Mouse (Mus musculus): Measurements from ENCODE around the gene Cyp27b1.
A peak's percentile ranks its signal among the peaks of the same experiment; 100 is the strongest.

The Cyp27b1 gene

DNA sequence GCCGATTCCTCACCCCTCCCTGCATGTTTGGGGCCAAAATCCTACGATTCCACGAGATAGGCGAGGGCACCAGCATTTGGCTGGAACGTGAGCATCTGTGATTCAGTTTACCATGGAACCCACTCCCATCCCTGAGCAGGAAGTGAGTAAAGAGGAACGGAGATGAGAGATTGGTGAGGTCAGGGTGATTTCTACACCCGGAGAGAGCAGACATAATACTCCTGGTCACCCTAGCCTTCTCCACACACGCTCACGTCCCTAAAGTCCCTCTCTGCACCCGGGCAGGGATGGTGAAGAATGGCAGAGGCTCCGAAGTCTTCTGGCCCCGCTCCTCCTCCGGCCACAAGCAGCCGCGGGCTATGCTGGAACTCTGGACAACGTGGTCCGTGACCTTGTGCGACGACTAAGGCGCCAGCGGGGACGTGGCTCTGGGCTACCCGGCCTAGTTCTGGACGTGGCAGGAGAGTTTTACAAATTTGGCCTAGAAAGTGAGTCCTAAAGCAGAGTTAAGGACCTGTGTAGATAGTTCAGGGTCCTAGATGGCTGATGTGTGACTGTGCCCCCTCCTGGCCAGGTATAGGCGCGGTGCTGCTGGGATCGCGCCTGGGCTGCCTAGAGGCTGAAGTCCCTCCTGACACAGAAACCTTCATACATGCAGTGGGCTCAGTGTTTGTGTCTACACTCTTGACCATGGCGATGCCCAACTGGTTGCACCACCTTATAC, 1.5 kb downstream of the Cyp27b1 start:
- no peak for DNase-seq (ENCODE audit: low spot score in 2 of 2)

DNA sequence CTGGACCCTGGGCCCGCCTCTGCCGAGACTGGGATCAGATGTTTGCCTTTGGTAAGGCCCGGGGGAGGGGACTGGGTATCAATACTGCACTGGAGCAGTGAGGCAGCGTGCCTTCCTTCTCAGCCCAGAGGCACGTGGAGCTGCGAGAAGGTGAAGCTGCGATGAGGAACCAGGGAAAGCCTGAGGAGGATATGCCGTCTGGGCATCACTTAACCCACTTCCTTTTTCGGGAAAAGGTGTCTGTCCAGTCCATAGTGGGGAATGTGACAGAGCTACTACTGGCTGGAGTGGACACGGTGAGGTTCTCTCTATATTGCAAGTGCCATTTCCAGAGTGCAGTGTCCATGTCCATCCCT, 2.0 kb downstream of the Cyp27b1 start:
- DNase-seq (ENCODE audit: low spot score in 2 of 2) = no peak

DNA sequence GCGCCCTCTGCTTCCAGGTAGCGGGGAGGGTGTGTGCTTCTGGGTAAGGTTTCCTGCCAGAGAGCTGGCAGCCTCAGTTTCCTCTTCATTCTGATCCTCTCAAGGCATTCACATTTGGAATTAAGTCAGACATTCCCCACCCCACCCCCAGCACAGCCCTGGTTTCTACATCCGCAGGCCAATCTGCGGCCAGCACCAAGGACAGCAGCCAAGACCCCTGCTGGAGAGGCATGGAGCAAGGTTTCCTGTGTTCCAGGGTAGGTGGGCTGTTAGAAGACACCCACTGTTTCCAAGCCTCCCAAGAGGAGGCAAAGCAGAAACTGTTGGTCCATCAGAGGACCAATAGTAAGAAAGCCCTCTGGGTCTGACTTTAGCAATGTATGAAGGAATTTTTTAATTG, 6.6 kb downstream of the Cyp27b1 start:
- no peak for DNase-seq (ENCODE audit: low spot score in 2 of 2)

DNA sequence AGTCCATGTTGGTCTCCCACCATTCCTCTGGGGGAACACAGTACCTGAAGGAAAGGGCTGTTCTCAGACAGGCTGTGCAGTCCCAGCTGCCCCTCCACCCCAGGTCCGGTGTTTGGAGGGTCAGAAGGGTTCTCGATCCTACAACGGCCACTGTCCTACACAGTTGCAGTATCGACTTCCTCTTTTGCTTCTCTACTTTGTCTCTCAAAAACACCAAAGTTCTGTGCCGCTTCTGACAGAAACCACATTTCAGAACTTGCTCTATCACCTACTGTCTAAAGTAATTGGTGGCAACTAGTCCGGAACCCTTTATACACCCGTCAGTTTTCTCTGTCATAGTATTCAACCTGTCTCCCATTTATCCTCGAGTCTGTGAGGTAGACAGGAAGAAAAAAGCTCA, 7.4 kb downstream of the Cyp27b1 start:
- no peak for DNase-seq (ENCODE audit: low spot score in 2 of 2)

DNA sequence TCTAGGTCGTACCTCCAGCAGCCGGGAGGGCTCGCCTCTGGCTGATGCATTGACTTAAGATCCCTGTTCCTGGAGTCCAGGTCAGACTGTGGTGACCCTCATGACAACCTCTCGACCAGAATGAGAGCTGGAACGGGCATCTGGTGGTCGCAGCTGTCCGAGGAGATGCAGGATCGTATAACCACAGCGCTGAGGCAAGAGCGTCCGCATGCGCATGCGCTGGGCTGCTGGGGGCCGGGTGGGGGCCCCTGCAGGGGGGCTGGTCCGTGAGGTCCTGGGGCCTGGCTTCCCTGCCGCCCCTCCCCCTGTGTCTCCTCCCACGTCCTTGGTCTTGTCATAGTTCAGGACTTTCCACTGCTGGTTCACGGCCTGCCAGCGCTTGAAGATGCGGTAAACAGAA, 8.4 kb downstream of the Cyp27b1 start:
- DNase-seq (ENCODE audit: low spot score in 2 of 2) = peak in 1 of 2 experiments; percentile 38

DNA sequence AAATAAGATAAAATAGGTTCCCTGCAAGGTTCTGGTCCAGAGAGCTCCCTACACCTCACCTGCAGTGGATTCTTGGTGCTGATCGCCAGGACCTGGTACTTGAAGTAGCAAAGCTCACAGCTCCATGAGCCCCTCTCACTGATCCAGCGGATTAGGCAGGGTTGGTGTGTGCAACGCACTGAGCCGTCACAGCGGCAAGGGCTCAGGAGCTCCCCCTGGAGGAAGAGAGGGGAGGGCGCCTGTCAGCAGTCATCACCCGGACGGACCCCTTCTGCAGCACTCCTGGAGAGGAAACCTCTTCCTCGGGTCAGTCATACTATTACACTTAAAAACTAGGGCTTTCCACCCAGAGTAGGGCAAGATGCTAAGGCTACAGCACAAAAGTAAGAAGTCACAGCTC, 10.1 kb downstream of the Cyp27b1 start:
- peak; percentile 76 to 84 for DNase-seq (ENCODE audit: low spot score in 2 of 2)

DNA sequence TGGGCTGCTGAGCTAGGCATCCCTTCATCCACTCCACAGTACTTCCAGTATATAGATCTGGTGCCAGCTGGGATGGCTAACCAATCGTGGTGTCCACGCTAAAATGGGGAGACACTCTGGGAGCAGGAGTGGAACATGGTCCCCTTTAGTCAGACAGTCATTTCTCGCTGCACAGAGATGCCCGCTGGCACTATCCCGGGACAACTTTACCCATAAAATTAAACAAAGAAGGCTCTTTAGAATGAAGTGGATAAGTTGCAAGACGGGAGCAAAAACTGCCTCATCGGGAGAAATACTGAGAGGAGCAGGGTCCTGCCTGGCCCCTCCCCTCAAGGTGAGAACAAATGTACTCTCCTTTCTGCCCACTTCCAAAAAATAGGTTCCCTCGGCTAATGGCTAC, 10.7 kb downstream of the Cyp27b1 start:
- no peak for DNase-seq (ENCODE audit: low spot score in 2 of 2)

DNA sequence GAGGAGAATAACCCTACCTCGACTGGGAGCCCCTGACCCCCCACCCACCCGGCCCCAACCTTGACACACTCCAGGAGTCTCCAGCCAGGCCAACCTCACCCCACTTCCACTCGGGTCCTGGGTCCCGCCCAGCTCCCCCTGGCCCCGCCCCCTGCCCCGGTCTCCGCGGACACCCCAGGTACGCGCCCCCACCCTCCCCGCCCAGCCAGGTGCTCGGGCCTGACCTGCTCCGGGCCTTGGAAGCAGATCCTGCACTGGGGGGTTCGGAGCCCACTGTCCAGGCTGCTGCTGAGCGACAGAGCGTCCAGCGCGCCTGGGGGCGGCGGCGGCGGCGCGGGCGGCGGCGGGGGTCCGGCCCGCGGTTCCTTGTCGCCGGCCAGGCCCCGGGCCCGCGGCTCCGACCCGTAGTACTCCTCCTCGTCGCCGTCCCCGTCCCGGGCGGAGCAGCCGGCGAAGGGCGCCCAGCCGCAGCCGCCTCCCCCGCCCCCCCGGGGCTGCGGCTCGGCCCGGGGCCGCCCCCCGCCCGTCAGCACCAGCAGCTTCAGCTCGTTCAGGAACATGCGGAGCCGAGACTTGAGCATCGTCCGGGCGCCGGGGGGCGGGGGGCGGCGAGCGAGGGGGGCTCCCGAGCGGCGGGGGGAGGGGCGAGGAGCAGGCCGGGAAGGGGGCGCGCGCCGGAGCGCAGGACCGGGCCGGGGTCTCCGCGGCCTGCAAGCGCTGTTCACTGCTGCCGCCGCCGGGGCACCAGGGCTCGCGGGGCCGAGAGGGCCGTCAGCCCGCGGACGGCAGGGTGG, 11.3 kb downstream of the Cyp27b1 start:
- DNase-seq (ENCODE audit: low spot score in 2 of 2) = peak in 1 of 2 experiments; percentile 55

DNA sequence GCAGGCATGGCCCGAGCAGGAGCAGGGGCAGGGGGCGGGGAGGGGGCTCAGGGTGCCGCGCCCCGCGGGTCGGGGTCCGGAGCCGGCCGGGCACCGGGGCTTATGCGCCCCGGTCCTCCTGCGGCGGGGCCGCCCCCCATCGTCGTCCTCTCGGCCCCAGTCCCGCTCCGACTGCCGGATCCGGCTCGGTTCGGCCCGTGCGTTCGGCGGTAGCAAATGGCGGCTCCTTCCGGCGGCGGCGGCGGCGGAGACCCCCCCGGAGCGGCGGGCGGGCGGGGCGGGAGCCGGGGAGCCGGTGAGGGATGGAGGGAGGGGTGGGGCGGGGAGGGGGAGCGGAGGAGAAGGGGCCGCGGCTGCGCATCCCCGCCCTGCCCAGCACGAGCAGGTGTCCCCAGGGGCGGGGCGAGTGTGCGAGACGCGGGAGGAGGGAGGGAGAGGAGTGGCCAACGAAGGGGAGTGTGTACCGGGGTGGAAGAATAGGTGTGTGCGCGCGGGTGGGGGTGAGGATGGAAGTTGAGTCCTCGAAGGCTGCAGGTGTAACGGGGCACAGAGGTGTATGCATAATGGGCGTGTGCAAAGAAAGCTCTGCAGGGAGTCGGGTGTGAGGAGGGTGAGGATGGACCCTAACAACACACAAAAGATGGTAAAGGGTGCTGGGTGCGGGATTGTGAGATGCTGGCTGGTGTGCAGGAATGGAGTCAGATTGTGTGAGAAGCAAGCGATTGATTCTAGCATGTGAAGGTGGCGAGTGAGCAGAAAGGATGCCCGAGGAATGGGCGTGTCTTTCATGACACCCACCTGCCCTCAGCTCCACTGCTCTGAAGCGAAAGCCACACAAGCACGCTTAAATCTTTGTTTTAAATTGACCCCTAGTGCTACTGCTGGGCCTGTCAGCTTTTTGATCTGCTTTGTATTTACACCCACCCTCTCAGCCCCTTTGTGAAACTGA, 12.2 kb downstream of the Cyp27b1 start, which contains the start of gene March9:
Gene March9 (minus strand): TSS at position 217 of the 949 bp plus-strand sequence.
- DNase-seq (ENCODE audit: low spot score in 2 of 2) = peak; percentile 90 to 91

DNA sequence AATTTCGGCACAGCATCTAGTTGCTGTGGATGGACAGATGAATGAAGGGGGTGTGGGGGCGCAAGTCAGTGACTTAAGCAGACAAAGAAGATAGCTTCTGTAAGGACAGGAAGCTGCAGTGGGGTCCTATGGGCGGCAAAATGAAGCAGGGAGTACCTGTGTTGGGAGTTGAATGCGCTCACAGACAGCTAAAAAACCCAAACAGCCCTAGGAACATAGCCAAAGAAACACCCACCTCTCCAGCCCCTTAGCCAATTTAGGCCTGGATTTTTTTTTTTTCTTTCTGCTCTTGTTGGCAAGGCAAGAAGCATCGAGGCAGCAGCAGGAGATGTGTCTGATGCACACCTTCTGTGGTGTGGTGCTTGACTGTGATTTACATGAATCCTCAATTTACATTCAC, 13.0 kb downstream of the Cyp27b1 start:
- DNase-seq (ENCODE audit: low spot score in 2 of 2) = peak; percentile 45 to 64

DNA sequence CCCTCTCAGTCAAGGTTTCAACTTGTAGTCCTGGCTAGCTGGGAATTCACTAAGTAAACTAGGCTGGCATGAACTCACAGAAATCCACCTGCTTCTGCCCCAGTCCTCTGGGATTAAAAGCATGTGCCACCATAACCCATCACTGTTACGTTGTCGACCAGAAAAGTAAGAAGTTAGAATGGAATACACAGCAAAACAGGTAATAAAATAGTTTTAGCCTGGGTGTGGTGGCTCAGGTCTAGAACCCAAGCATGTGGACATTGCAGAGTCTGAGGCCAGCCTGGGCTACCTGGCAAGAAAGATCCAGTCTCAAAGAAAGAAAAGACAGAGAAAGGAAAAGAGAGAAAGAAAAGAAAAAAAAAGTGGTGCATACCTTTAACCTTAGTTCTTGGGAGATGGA, 13.5 kb downstream of the Cyp27b1 start:
- peak in 1 of 2 experiments; percentile 21 for DNase-seq (ENCODE audit: low spot score in 2 of 2)

DNA sequence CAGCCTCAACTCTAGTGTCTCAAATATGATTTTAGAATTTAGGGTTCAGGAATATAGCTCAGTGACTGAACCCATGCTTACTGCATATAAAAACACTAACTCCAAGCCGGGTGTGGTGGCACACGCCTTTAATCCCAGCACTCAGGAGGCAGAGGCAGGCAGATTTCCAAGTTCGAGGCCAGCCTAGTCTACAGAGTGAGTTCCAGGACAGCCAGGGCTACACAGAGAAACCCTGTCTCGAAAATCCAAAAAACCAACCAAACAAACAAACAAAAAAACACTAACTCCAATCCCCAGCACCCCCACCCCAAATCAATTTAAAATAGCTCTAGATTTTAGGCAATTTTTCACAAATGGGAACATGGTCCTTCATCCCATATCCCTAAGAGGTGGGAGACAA, 14.1 kb downstream of the Cyp27b1 start:
- DNase-seq (ENCODE audit: low spot score in 2 of 2) = peak in 1 of 2 experiments; percentile 32

DNA sequence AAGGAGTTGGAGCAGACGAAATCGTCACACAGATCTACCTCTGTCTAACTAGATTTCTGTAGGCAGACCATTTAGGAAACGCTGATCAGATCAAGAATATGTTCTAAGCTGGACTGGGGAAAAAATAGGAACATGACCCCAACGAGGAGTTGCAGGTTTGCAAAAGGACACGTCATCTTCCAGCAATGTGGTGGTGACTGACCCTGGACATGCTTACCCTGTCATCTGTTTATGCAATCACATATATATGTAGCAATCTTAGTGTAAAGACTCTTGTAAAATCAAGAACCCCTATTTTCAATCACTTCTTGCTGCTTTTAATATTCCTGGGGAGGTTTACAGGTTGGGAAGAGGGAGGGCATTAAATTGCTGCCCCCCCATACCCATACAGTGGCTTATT, 14.5 kb downstream of the Cyp27b1 start:
- peak in 1 of 2 experiments; percentile 20 for DNase-seq (ENCODE audit: low spot score in 2 of 2)

DNA sequence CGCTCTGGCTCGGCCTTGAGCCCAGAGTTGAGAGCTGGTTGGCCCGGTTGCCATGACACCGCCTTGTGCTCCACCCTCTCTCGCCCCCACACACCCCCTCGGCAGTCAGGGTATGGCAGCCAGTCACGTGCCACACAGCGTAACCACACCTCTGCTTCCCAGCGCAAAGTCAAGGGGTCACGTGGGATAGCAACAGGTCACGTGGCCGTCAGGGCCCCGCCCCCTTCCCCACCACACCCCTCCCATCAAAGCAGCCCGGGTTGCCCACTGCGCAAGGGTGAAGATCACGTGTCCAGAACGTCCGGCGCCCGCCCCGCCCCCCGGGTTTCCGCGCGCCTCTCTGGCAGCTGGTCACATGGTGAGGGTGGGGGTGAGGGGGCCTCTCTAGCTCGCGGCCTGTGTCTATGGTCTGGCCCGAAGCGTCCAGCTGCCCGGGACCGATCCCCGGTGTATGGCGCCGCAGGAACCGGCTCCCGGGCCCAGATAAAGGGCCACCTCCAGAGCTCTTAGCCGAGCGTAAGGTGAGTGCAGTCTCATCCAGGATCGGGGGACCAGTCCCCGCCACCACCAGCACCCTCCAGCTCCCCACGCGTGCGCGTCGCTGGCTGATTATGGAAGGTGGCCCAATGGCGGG, 15.3 kb downstream of the Cyp27b1 start, which contains the start of gene Cdk4:
Gene Cdk4 (plus strand): TSS at position 296 of the 634 bp plus-strand sequence.
- DNase-seq (ENCODE audit: low spot score in 2 of 2) = peak; percentile 99

DNA sequence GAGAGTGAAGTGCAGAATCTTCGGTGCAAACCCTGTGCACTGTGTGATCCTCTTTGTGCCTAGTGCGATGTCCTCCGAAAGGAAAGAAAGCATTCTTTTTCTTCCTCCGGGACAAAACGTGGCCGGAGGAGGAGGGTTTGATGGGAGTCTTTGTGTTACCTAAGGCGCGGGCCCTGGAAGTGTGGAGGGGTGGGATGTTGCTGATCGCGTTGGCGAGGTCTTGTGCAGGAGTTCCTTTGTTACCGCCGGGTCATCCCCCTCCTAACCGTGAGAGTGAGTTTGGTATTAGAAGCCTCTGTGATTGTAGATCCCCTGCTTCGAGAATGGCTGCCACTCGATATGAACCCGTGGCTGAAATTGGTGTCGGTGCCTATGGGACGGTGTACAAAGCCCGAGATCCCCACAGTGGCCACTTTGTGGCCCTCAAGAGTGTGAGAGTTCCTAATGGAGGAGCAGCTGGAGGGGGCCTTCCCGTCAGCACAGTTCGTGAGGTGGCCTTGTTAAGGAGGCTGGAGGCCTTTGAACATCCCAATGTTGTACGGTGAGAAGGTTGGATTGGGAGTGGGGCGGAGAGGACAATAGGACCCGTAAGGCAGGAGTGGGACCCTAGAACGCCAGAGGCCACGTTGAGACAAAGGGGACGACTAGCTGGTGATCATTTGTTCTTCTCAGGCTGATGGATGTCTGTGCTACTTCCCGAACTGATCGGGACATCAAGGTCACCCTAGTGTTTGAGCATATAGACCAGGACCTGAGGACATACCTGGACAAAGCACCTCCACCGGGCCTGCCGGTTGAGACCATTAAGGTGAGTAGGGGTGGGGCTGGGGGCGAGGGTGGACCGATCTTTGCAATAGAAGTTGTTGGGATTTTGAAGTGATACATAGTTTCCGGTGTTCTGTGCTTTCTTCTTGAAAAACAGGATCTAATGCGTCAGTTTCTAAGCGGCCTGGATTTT, 16.1 kb downstream of the Cyp27b1 start:
- no peak for DNase-seq (ENCODE audit: low spot score in 2 of 2)

DNA sequence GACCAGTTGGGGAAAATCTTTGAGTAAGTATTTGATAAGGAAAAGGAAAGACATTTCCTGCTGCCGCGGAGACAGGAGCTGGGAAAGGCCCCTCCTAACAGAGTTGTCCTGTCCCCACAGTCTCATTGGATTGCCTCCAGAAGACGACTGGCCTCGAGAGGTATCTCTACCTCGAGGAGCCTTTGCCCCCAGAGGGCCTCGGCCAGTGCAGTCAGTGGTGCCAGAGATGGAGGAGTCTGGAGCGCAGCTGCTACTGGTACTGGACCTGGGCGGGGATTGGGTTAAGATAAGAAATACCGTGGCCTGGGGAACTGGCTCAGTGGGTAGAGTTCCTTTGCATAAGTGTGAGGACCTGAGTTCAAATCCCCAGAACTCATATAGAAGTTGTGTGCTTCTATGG, 17.9 kb downstream of the Cyp27b1 start:
- DNase-seq (ENCODE audit: low spot score in 2 of 2) = peak in 1 of 2 experiments; percentile 56

DNA sequence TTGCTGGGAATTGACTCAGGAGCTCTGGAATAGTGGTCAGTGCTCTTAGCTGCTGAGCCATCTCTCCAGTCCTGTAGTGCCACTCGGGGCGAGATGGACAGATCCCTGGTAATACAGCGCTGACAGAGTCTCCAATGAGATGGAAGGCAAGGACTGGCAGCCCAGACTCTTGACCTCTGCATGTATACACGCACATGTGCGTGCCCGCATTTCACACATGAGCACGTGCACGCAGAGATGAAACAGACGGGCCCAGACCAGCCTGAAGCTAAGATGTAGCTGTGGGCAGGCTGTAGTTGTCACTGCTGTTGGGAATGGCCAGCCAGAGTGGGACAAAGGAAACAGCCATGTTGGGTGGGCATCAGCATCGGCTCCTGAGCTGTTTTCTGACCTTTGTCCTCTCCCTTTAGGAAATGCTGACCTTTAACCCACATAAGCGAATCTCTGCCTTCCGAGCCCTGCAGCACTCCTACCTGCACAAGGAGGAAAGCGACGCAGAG, 18.5 kb downstream of the Cyp27b1 start:
- peak in 1 of 2 experiments; percentile 42 for DNase-seq (ENCODE audit: low spot score in 2 of 2)

DNA sequence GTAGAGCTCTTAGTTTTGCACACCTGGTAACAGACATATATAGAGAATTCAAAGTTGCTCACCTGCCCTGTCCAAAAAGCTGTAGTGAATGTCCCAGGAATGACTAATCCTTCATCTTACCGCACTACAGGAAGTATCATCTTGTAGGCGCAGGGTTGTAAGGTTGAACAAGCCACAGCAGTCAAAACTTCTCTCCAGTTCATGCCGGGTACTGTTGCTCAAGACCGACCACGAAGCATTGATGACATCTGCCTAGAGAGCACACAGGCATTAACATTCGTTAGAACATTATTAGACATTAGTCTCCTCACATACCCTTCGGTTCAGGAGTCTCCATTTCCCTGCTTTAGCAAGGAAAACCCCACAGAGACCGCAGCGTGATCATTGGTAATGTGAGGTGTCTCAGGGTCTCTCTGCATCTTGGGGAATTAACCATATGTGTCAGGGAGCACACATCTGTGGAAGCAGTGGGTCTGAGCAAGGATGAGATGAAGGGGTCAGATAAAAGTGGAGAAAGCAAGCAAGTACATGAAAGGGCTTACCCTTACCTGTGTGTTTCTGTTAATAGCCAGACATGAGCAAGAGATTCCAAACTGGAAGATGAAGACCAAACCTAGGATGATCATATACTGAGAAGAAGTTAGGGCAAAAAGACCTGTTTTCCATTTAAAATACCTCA, 20.4 kb downstream of the Cyp27b1 start:
- DNase-seq (ENCODE audit: low spot score in 2 of 2) = no peak

Data from right cerebral cortex, postnatal 10 days (tissue).